In genomic region chr4:43114946-43115345, GRCm38 (mm10) we compare ENCODE assay signal across 10 mouse cellular contexts. TPM values are rescaled to one million over a fixed set of nuclear protein-coding genes. Genes with fewer than 3 reads are reported as not detected.
DNase-seq lines count a peak whose midpoint lies in the region; ATAC-seq lines count a peak whose summit lies in the region.
"Had no signal": no experiment of that assay in that cellular context is flagged by ENCODE, and none has a peak within 500 bp of the region (broad histone marks: within the 10 kb centered on the region; RNA-seq: fewer than 3 reads in every experiment).

No protein-coding gene starts in this region.

- ATAC-seq in heart, embryonic 12.5 days (ENCODE audit: insufficient number of reproducible peaks, low FRiP score) = no peak

- peak; percentile 64 for DNase-seq in heart, adult 11 months
- DNase-seq in CD4-positive helper T cell, adult 2 months (ENCODE audit: low read depth, low spot score) = peak; percentile 16
- DNase-seq in c-Kit-positive CD71-positive TER-119-positive erythroid progenitor cells, embryonic 14.5 days (ENCODE audit: low spot score) = peak; percentile 34
- DNase-seq in frontal cortex, postnatal 14 days (ENCODE audit: low spot score in 2 of 2) = peak; percentile 22 to 68
- DNase-seq in layer of hippocampus, adult 8-10 months (ENCODE audit: low spot score in 2 of 2) = peak; percentile 21 to 65
- DNase-seq in lung, postnatal 25 days (ENCODE audit: low spot score) = peak; percentile 28
- peak; percentile 50 for DNase-seq in telencephalon, adult 2 months (ENCODE audit: low read depth, low spot score)

- no peaks in the 10 kb centered on the region for H3K4me1 ChIP-seq in heart, embryonic 12.5 days (replicated peaks)
- H3K4me1 ChIP-seq: limb, embryonic 12.5 days; stomach, embryonic 15.5 days had no signal

- H3K4me3 ChIP-seq in heart, embryonic 12.5 days = no peak overlapping the region
- H3K4me3 ChIP-seq: limb, embryonic 12.5 days; stomach, embryonic 15.5 days had no signal

- H3K9ac ChIP-seq in heart, embryonic 12.5 days = no peak overlapping the region
- H3K9ac ChIP-seq: limb, embryonic 12.5 days; stomach, embryonic 15.5 days had no signal

- H3K27me3 ChIP-seq in heart, embryonic 12.5 days (replicated peaks) = no peaks in the 10 kb centered on the region
- H3K27me3 ChIP-seq: limb, embryonic 12.5 days; stomach, embryonic 15.5 days had no signal

- peaks cover 6% of the 10 kb centered on the region; the same call in 1 of the 2 replicates for H3K36me3 ChIP-seq in heart, embryonic 12.5 days
- H3K36me3 ChIP-seq: limb, embryonic 12.5 days; stomach, embryonic 15.5 days had no signal

- WGBS in heart, embryonic 12.5 days = 12% methylated on average over 2 of the region's 2 CpGs

- no peak overlapping the region for H3K4me2 ChIP-seq in heart, embryonic 12.5 days
- H3K4me2 ChIP-seq: limb, embryonic 12.5 days; stomach, embryonic 15.5 days had no signal

- no peaks in the 10 kb centered on the region for H3K9me3 ChIP-seq in heart, embryonic 12.5 days (replicated peaks)
- H3K9me3 ChIP-seq: limb, embryonic 12.5 days; stomach, embryonic 15.5 days had no signal

- H3K27ac ChIP-seq in heart, embryonic 12.5 days (ENCODE audit: poor library complexity, severe bottlenecking) = no peak overlapping the region
- H3K27ac ChIP-seq: limb, embryonic 12.5 days; stomach, embryonic 15.5 days had no signal

RNA-seq across cellular contexts. Expression of gene Unc13b, which starts 56.2 kb away (rescaled TPM):
- 15.1 and 15.8 TPM in 2 replicates for polyA plus RNA-seq in heart, embryonic 12.5 days (2016; fragmentation: Nextera tagmentation; extraction: Ambion mirVana)
- total RNA-seq in layer of hippocampus, adult 8-10 months (2022) = 10 to 100 TPM; 38.3 to 56.8 (median 44.9) TPM
